Mouse (Mus musculus) T-helper 17 cell (primary cell): ENCODE data around the gene Fkbp1a.

Experiments used
- in situ Hi-C, 2 experiments: fragments of 300-600 bp; cut with MboI, MseI; formaldehyde crosslinking; loops; 1 replicate in 1 of 2; 2 replicates in 1 of 2; pipeline ENCODE4 v1.15.1; 2025; ENCODE audit warnings: high pct_unique_total_duplicates in 2 of 2

Gene Fkbp1a

DNA sequence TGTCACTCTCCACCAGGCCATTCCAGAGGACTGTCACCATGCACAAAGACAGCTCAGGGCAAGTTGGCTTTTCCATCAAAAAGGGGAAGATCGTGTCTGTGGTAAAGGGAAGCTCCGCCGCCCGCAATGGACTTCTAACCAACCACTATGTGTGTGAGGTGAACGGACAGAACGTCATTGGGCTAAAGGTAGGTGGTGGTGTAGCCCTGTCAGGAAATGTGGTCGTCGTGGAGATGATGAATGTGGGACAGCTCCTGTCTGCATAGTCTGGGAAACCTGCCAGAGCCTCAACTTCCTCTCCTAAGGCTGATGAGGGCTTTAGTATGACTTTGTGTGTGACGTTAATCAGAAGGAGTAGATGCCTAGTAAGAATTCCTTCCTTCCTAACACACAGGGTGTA lies 45.0 kb downstream of the Fkbp1a start:
- in situ Hi-C loops, result loop anchor here in 1 of 2 experiments (5.0 to 10.0 kb wide), 2 partner anchors 390 to 657 kb away; no protein-coding TSS in a partner anchor

GRCm38 (mm10) chr2:151598068-151598467 lies 55.8 kb downstream of the Fkbp1a start:
- in situ Hi-C loops, result no loop called here

DNA sequence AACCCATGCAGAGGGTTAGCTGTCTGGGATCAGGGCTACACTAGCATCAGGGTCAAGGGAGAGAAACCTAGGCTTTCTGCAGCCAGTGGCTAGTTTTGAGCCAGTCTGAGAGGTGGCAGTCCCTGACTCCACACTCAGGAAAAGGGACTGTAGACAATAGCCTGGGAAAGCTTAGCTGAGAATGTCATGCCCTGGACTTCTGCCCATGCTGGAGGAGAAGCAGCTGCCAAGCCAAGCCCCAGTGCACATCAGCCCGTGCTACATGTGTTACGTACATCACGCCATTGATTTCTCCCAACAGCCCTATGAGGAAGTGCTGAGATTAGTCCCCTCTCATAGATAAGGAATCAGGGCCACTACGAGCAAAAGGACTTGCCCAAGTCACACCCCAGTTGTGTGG lies 59.8 kb downstream of the Fkbp1a start:
- in situ Hi-C loops, result no loop called here

- in situ Hi-C loops, result no loop called here
These were observed 61.3 kb downstream of the Fkbp1a start for GRCm38 (mm10) chr2:151603630-151604029.

DNA sequence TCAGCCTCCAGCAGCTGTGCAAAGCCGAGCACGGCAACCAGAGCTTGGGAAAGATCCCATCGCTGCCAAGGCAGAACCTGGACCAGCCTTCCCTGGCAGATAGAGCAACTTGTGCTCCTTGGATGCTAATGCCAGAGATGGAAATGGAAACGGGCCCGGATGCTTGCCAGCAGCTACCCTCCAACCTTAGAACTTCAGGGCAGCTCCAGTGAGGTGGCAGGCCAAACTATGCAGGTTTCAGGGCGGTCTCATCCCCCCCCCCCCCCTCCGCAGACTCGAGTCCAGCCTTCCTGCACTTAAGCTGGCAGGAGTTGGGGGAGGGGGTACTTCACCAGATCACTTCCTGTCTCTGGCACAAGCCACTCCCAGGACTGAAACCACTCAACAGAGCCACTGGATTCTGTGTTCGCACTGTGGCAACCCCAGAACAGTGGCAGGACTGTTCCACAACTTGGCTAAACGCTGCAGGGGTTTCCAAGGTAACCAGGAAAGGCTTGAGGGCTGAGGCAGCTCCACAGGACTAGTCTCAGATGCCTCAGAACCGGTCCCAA lies 63.2 kb downstream of the Fkbp1a start:
- in situ Hi-C loops, result no loop called here

DNA sequence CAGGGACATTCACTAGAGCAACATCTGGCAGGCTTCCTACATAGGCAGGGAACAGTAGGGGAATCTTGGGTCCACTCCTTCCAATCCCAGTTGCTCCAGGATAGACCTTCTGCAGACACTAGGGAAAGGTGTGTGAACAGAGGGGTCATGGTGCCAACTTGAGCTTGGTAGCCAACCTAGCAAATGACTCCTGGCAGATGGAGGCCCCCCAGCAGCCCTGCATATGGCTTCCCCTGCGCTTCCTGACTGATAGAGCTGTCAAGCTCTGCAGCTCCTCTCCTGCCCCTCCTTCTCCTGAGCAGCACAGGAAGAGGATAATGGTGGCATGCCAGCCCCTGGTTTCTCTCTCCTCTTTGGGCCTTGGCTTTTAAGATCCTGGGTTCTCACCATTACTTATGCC lies 66.2 kb downstream of the Fkbp1a start:
- in situ Hi-C loops, result no loop called here

GRCm38 (mm10) chr2:151609974-151610373 lies 67.7 kb downstream of the Fkbp1a start:
- in situ Hi-C loops, result no loop called here
